Mouse (Mus musculus): ENCODE results near the gene Efna5.

Gene Efna5

GRCm38 (mm10) chr17:62702020-62702814, 178.9 kb downstream of the Efna5 start:
- no peak for DNase-seq (ENCODE audit: low spot score in 2 of 2)

- DNase-seq (ENCODE audit: low spot score in 2 of 2) = no peak
Observed at GRCm38 (mm10) chr17:62700791-62701602, 180.1 kb downstream of the Efna5 start.

GRCm38 (mm10) chr17:62694958-62695437, 186.1 kb downstream of the Efna5 start:
- DNase-seq (ENCODE audit: low spot score in 2 of 2) = no peak

- no peak for DNase-seq (ENCODE audit: low spot score in 2 of 2)
Observed at GRCm38 (mm10) chr17:62692242-62692641, 188.9 kb downstream of the Efna5 start.

GRCm38 (mm10) chr17:62691201-62691715, 189.9 kb downstream of the Efna5 start:
- DNase-seq (ENCODE audit: low spot score in 2 of 2) = no peak

- no peak for DNase-seq (ENCODE audit: low spot score in 2 of 2)
Observed at GRCm38 (mm10) chr17:62690256-62690655, 190.9 kb downstream of the Efna5 start.

- no peak for DNase-seq (ENCODE audit: low spot score in 2 of 2)
Observed at GRCm38 (mm10) chr17:62689646-62690045, 191.5 kb downstream of the Efna5 start.

- no peak for DNase-seq (ENCODE audit: low spot score in 2 of 2)
Observed at GRCm38 (mm10) chr17:62687369-62687768, 193.7 kb downstream of the Efna5 start.

GRCm38 (mm10) chr17:62685181-62685580, 195.9 kb downstream of the Efna5 start:
- DNase-seq (ENCODE audit: low spot score in 2 of 2) = no peak

- no peak for DNase-seq (ENCODE audit: low spot score in 2 of 2)
Observed at GRCm38 (mm10) chr17:62683142-62683541, 198.0 kb downstream of the Efna5 start.

- no peak for DNase-seq (ENCODE audit: low spot score in 2 of 2)
Observed at GRCm38 (mm10) chr17:62681726-62682125, 199.4 kb downstream of the Efna5 start.

GRCm38 (mm10) chr17:62680737-62681136, 200.4 kb downstream of the Efna5 start:
- no peak for DNase-seq (ENCODE audit: low spot score in 2 of 2)

- no peak for DNase-seq (ENCODE audit: low spot score in 2 of 2)
Observed at GRCm38 (mm10) chr17:62676832-62677231, 204.3 kb downstream of the Efna5 start.

- no peak for DNase-seq (ENCODE audit: low spot score in 2 of 2)
Observed at GRCm38 (mm10) chr17:62676409-62676808, 204.7 kb downstream of the Efna5 start.

GRCm38 (mm10) chr17:62675811-62676255, 205.3 kb downstream of the Efna5 start:
- DNase-seq (ENCODE audit: low spot score in 2 of 2) = no peak

GRCm38 (mm10) chr17:62672068-62672467, 209.0 kb downstream of the Efna5 start:
- DNase-seq (ENCODE audit: low spot score in 2 of 2) = no peak

GRCm38 (mm10) chr17:62666761-62667160, 214.4 kb downstream of the Efna5 start:
- no peak for DNase-seq (ENCODE audit: low spot score in 2 of 2)

- DNase-seq (ENCODE audit: low spot score in 2 of 2) = no peak
Observed at GRCm38 (mm10) chr17:62665823-62666222, 215.3 kb downstream of the Efna5 start.

- no peak for DNase-seq (ENCODE audit: low spot score in 2 of 2)
Observed at GRCm38 (mm10) chr17:62664709-62665108, 216.4 kb downstream of the Efna5 start.

GRCm38 (mm10) chr17:62661801-62662200, 219.3 kb downstream of the Efna5 start:
- DNase-seq (ENCODE audit: low spot score in 2 of 2) = no peak

- DNase-seq (ENCODE audit: low spot score in 2 of 2) = no peak
Observed at GRCm38 (mm10) chr17:62659501-62660175, 221.5 kb downstream of the Efna5 start.

Data from thymus, postnatal 10 days (tissue).